Mouse (Mus musculus): Measurements from ENCODE around the gene Pla2g2e. TPM values are rescaled to one million over a fixed set of nuclear protein-coding genes. Genes with fewer than 3 reads are reported as not detected.

Gene Pla2g2e
- polyA plus RNA-seq, 2 experiments = 0.09 TPM; not detected in 1

DNA sequence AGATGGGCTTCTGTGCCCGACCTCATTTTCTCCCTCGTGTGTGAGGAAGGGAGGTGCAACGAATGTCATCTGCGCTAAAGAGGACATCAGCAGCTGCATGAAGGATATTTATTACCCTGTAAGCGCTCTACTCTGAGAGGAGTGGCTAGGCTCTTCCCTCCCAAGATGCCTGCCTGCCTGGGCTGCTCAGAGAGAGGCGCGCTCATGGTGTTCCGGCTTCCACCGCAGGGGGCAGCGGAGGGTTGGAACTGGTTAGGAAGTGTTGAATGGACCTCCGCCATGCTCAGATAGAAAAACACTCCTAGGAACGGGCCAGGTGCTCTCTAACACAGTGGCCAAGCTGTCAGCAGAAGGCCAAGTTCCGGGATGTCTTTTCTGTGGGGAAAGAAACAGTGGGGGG, 18.0 kb upstream of the Pla2g2e start:
- WGBS = 6% methylated on average over 13 of the region's 13 CpGs
- peak; percentile 82 for ATAC-seq (ENCODE audit: low FRiP score, low read depth)
- Histone ChIP-seq H3K9me3 (ENCODE audit: control insufficient read depth, low read length) (no peaks in the 10 kb centered on the region), H3K27me3 (ENCODE audit: control insufficient read depth, insufficient read depth, low read length) (no peaks in the 10 kb centered on the region), H3K4me2 (replicated peaks; ENCODE audit: low read depth, low read length, severe bottlenecking) (peak overlapping the region; percentile 11; the same call in 1 of the 2 replicates), H3K4me3 (replicated peaks; ENCODE audit: low read length) (no peak overlapping the region; the same call in 1 of the 2 replicates), H3K9ac (ENCODE audit: low read depth, low read length, severe bottlenecking) (no peak overlapping the region), H3K36me3 (ENCODE audit: control insufficient read depth, insufficient read depth, low read length) (no peaks in the 10 kb centered on the region), H3K4me1 (ENCODE audit: control insufficient read depth, insufficient read depth, low read length) (no peaks in the 10 kb centered on the region), H3K27ac (replicated peaks; ENCODE audit: low read depth, low read length) (no peak overlapping the region)
- peak; percentile 61 for DNase-seq (ENCODE audit: low spot score)
- TF ChIP-seq POLR2A (IDR thresholded peaks at IDR 0.05; ENCODE audit: borderline replicate concordance, extremely low read depth, insufficient read depth, insufficient read length) = no peak

DNA sequence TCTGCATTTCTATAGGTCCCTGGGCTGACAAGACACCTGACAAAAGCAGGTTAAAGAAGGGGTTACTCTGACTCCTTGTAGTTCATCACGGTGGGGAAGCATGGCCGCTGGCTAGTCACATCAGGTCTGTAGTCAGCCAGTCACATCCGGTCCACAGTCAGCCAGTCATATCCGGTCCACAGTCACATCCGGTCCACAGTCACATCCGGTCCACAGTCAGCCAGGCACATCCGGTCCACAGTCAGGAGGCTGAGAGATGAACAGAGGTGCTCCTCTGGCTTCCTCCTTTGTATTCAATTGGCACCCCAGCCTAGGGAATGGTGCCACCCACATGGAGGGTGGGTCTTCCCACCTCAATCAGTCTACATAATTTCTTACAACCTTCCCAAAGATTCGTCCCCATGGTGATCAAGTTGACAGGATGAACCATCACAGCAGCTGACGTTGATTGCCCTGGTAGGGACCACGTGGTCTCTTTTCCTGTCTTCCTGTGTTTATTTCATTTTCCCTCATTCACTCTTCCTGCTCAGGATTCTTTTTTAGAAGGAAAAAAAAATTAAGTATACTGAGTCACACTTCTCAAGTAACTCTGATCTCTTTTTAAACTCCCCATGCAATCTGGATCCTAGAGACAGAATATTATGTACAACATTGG, 14.3 kb upstream of the Pla2g2e start, which contains the start of gene Pla2g5:
Pla2g5 (minus strand) TSS at position 139 of the 655 bp plus-strand sequence.
- H3K36me3 ChIP-seq (ENCODE audit: control insufficient read depth, insufficient read depth, low read length) = no peaks in the 10 kb centered on the region
- DNase-seq (ENCODE audit: low spot score) (no peak), ATAC-seq (ENCODE audit: low FRiP score, low read depth) (no peak)
- no peak within 1 kb of the TSS for H3K9ac ChIP-seq (ENCODE audit: low read depth, low read length, severe bottlenecking)
- TF ChIP-seq POLR2A (IDR thresholded peaks at IDR 0.05; ENCODE audit: borderline replicate concordance, extremely low read depth, insufficient read depth, insufficient read length) = no peak
- H3K4me3 ChIP-seq (replicated peaks; ENCODE audit: low read length) = no peak within 1 kb of the TSS
- H3K4me1 ChIP-seq (ENCODE audit: control insufficient read depth, insufficient read depth, low read length) = no peaks in the 10 kb centered on the region
- no peak within 1 kb of the TSS for H3K27ac ChIP-seq (replicated peaks; ENCODE audit: low read depth, low read length)
- WGBS = 70% methylated on average over 10 of the region's 10 CpGs
- H3K9me3 ChIP-seq (ENCODE audit: control insufficient read depth, low read length) = no peaks in the 10 kb centered on the region
- no peak within 1 kb of the TSS for H3K4me2 ChIP-seq (replicated peaks; ENCODE audit: low read depth, low read length, severe bottlenecking)
- H3K27me3 ChIP-seq (ENCODE audit: control insufficient read depth, insufficient read depth, low read length) = no peaks in the 10 kb centered on the region

DNA sequence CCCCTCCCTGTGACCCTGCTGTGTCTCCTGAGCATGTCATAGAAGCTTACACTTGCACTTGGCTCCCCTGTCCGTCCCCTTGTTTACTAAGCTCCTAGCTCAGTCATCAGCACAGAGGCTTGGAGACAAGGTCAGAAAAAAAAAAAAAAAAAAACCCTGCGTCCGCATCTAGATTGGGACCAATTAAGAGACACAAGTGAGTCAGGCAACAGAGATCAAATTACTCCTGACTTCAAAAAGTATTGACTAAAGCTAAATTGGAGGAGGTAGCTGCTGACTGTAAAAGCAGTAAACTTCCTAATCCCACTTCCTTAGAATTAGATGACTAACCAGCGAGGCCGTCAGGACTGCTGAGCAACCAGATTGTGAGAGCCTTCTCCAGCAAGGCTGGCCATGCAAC, 12.7 kb upstream of the Pla2g2e start:
- no peaks in the 10 kb centered on the region for H3K27me3 ChIP-seq (ENCODE audit: control insufficient read depth, insufficient read depth, low read length)
- H3K9me3 ChIP-seq (ENCODE audit: control insufficient read depth, low read length) = no peaks in the 10 kb centered on the region
- DNase-seq (ENCODE audit: low spot score) (no peak), ATAC-seq (ENCODE audit: low FRiP score, low read depth) (no peak)
- H3K4me1 ChIP-seq (ENCODE audit: control insufficient read depth, insufficient read depth, low read length) = no peaks in the 10 kb centered on the region
- TF ChIP-seq POLR2A (IDR thresholded peaks at IDR 0.05; ENCODE audit: borderline replicate concordance, extremely low read depth, insufficient read depth, insufficient read length) = no peak
- H3K36me3 ChIP-seq (ENCODE audit: control insufficient read depth, insufficient read depth, low read length) = no peaks in the 10 kb centered on the region
- WGBS = 12% methylated on average over 5 of the region's 5 CpGs
- no peak overlapping the region for H3K27ac ChIP-seq (replicated peaks; ENCODE audit: low read depth, low read length)
- no peak overlapping the region for H3K4me2 ChIP-seq (replicated peaks; ENCODE audit: low read depth, low read length, severe bottlenecking)
- H3K9ac ChIP-seq (ENCODE audit: low read depth, low read length, severe bottlenecking) = no peak overlapping the region
- no peak overlapping the region for H3K4me3 ChIP-seq (replicated peaks; ENCODE audit: low read length)

DNA sequence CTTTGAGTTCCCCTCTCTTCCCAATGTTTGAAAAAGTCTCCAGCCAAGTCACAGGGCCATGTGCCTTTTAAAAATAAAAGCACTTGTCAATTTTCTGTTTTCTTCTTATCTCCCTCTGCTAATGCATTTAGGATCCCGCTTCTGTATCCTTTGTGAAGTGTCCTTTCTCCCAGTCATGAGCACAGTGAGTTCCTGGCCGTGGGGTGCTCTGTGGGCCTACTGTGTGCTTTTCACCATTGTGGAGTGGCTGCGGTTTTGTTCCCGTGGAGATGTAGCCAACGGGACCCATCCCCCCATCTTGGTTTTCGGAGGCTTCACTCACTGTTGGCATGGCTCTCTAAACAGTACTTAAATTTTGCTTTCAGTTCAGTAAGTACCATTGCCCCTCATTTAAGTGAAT, 11.8 kb upstream of the Pla2g2e start:
- DNase-seq (ENCODE audit: low spot score) = no peak
- Histone ChIP-seq H3K27ac (replicated peaks; ENCODE audit: low read depth, low read length) (no peak overlapping the region), H3K9ac (ENCODE audit: low read depth, low read length, severe bottlenecking) (no peak overlapping the region), H3K4me2 (replicated peaks; ENCODE audit: low read depth, low read length, severe bottlenecking) (no peak overlapping the region), H3K36me3 (ENCODE audit: control insufficient read depth, insufficient read depth, low read length) (no peaks in the 10 kb centered on the region), H3K4me1 (ENCODE audit: control insufficient read depth, insufficient read depth, low read length) (no peaks in the 10 kb centered on the region), H3K9me3 (ENCODE audit: control insufficient read depth, low read length) (no peaks in the 10 kb centered on the region), H3K4me3 (replicated peaks; ENCODE audit: low read length) (no peak overlapping the region), H3K27me3 (ENCODE audit: control insufficient read depth, insufficient read depth, low read length) (no peaks in the 10 kb centered on the region)
- ATAC-seq (ENCODE audit: low FRiP score, low read depth) = no peak
- TF ChIP-seq POLR2A (IDR thresholded peaks at IDR 0.05; ENCODE audit: borderline replicate concordance, extremely low read depth, insufficient read depth, insufficient read length) = no peak
- WGBS = 72% methylated on average over 6 of the region's 6 CpGs

GRCm38 (mm10) chr4:138866413-138866812, 11.3 kb upstream of the Pla2g2e start:
- no peaks in the 10 kb centered on the region for H3K36me3 ChIP-seq (ENCODE audit: control insufficient read depth, insufficient read depth, low read length)
- no peak for TF ChIP-seq POLR2A (IDR thresholded peaks at IDR 0.05; ENCODE audit: borderline replicate concordance, extremely low read depth, insufficient read depth, insufficient read length)
- no peaks in the 10 kb centered on the region for H3K27me3 ChIP-seq (ENCODE audit: control insufficient read depth, insufficient read depth, low read length)
- no peak overlapping the region for H3K4me3 ChIP-seq (replicated peaks; ENCODE audit: low read length)
- peak; percentile 68 for DNase-seq (ENCODE audit: low spot score)
- H3K4me1 ChIP-seq (ENCODE audit: control insufficient read depth, insufficient read depth, low read length) = no peaks in the 10 kb centered on the region
- no peak overlapping the region for H3K4me2 ChIP-seq (replicated peaks; ENCODE audit: low read depth, low read length, severe bottlenecking)
- no peak overlapping the region for H3K9ac ChIP-seq (ENCODE audit: low read depth, low read length, severe bottlenecking)
- H3K27ac ChIP-seq (replicated peaks; ENCODE audit: low read depth, low read length) = no peak overlapping the region
- no peaks in the 10 kb centered on the region for H3K9me3 ChIP-seq (ENCODE audit: control insufficient read depth, low read length)
- no peak for ATAC-seq (ENCODE audit: low FRiP score, low read depth)
- 10% methylated on average over 7 of the region's 7 CpGs for WGBS

Data from limb, embryonic 14.5 days (tissue).